Mouse (Mus musculus) urinary bladder, postnatal 36 days (tissue): ENCODE data around the gene Cmklr1.
"Not testable (repeated sequence)": the region's sequence is repeated elsewhere in the genome, so short reads cannot be mapped to it uniquely, and the experiment has no call there.

ENCODE experiments used
- DNase-seq, 2 experiments: peaks; one replicate each; pipeline ENCODE4 v3.0.0; 2022; ENCODE audit warnings: low spot score in 2 of 2, mixed read lengths in 1 of 2

Gene Cmklr1

GRCm38 (mm10) chr5:113590010-113590640 is 60.1 kb downstream of the Cmklr1 start:
- no peak for DNase-seq

GRCm38 (mm10) chr5:113586458-113586849 is 63.8 kb downstream of the Cmklr1 start:
- not testable (repeated sequence) for DNase-seq

DNA sequence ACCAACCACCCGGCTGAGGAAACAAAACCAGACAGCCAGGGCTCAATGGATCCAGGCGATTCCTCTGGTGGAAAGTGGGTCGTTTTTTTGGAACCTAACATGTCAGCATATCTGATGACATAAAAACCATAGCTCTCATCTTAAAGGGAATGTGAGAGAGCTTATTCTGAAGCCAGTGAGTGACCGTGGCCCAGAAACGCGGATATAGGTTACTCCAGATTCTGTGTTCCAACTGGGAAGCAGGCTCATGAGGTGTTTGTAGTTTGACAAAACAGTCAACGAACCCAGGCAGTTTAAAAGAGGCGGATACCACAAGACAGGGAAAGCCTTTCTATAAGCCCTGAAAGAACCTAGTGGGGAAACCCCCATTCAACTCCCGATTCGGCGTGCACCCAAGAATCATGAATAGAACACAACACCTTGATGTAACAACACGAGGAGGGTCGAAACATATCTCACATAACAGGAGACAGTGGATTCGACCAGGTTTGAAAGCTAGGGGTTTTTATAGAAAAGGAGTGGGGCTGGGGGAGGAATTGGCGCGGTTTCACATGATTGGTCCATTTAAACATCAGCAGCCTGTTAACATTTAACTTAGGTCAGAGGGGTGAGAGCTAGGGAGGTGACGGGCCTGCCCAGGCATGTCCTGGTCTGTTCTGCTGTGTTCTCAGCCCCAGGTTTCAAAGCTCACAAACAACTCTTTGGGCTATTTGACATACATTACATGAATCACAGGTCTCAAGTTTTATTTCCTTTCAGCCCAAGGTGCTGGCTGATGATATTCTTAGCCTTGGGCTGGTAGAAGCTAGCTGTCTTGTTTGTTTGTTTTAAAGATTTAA is 64.4 kb downstream of the Cmklr1 start:
- not testable (repeated sequence) for DNase-seq

GRCm38 (mm10) chr5:113584439-113584838 is 65.8 kb downstream of the Cmklr1 start:
- DNase-seq = no peak

DNA sequence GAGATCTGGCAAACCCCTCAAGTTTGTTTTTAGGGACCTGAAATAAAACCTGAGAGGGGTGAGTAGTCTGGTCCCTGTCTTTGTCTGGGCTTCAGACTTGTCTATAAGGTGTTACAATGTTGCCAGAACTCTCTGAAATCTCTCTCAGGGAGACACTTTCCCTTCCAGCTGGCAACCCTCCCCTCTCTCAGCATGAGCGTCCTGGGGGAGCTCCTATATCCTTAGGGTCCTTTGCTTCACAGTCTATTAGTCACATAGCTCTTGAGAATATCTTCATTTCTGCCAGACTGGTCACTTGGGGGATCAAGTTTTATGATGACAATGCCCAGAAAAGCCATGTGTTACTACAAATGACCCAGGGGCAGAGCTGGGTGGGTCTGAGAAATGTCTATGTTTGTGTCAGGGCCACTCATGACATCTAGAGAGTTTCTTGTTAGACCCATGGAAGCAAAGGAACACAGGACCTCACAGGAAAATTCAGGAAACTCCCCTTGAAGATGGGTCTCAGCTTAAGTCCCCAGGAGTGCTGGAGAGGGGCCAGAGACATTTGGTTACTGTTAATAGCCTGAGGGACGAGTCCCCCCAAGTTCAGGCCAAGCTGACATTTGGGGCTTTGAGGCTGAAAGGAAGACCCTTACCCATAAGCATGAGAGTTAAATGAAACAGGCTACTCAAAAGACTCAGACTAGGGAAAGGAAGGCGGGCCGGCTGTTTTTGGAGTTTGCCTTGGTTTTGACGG is 66.6 kb downstream of the Cmklr1 start:
- DNase-seq = no peak

DNA sequence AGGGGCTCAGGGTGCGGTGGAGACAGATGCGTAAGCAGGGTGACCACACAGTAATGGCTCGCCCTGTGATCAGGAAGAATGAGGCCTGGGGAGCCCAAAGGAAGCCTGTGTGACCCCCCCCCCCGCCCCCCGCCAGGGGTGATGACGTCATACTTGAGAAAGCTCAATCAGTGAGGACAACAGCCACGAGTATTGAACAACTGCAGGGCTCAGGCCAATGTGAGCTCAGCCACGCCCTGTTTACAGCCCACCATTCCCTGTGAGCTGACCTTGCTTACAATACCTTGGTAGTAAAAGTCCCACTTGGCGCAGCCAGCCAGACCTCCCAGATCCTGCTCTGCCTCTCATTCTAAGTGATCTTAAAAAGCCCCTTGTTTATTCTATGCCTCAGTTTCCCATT is 69.4 kb downstream of the Cmklr1 start:
- no peak for DNase-seq

DNA sequence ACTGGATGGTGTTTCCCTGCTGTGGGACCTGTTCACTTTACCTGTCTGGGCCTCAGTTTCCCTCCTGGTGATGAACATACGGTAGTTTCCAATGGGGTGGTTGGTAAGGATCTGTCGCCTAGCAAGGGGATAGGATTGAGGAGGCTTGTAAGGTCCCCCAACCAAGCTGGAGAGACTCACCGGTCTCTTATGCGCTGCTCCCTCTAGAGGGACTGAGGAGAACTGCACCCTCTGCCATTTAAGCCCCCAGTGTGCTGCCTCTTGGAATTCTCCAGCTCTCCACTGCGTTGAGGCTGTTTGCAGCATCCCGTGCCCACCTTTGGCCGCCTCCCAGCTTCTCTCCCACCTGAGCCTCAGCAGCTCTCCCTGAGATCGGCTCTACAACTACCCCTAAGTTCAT is 70.0 kb downstream of the Cmklr1 start:
- DNase-seq = no peak

DNA sequence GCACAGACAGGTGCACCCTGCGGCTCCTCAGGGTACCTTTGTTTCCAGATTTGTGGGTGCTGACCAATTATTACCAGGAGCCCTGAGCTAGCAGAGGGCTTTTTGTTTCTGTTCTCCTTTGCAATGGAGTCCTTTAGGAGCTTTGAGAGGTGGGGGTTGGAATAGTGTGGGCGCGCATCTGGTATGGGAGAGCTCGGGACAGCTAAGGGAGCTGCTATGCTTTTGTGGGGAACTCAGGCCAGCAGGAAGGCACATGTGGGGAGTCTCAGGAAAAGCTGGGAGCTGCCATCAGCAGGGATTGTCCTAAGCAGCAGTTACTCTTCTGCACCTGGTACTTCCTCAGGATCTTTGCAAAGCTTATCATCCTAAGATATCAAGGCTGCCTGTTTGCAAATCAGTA is 71.1 kb downstream of the Cmklr1 start:
- DNase-seq = no peak

DNA sequence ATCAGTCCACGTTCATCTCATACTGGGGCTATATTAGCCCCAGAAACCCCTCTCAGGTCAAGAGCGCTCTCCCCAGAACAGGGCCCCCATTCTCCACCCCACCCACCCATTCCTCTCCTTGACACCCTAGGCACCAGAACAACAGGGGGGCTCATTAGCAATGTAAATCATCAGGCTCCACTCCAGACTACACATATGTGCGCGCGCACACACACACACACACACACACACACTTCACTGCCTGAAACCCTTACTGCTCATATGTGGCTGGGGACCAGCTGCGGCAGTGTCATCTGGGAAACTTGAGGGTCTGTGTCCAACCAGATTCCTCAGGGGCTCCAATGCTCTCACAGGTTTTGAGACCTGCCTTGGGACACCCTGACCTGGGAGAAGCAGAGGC is 71.8 kb downstream of the Cmklr1 start:
- DNase-seq = no peak

GRCm38 (mm10) chr5:113577555-113577954 is 72.7 kb downstream of the Cmklr1 start:
- no peak for DNase-seq

DNA sequence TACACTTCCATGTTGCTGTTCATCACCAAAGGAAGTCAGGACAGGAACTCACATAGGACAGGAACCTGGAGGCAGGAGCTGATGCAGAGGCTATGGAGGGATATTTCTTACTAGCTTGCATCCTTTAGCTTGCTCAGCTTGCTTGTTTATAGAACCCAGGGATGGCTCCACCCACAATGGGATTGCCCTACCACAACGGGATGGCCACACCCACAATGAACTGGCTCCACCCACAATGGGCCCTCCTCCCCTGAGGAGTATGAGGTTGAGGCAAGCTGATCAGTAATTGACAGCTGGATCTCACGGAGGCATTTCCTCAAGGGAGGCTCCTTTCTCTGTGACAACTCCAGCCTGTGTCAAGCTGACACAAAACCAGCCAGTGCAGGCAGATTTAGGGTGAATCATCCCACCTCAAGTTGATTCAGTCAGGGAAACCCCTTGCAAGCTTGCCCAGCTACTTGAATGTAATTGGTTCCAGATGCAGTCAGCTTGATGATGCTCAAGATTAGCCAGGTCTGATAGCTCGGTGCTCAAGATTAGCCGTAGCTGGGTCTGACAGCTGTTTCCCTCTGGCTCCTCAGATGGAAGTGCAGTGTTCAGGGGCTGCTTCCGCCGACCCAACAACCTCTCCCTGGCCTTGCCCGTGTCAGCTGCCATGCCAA is 80.0 kb downstream of the Cmklr1 start:
- DNase-seq = no peak

DNA sequence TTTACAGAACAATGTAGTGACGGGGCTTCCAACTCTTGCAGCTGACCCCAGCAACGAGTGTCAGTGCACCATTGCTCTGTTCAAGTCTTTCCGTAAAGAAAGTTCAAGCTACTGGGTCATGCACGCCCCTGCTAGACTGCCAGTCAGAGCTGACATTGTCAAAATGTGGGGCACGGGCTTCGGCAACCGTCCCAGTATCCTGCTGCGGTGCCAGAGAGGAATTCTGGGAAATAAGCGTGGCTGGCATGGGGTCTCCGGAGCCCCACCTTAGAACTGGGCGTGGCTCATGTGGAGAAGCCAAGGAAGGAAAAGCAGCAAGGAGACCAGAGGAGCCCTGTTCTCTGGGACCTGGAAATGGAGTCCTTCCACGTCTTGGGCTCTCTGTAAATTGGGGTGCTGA is 84.4 kb downstream of the Cmklr1 start:
- DNase-seq = no peak

GRCm38 (mm10) chr5:113565101-113565854 is 84.9 kb downstream of the Cmklr1 start:
- DNase-seq = no peak

- DNase-seq = no peak
Observed at GRCm38 (mm10) chr5:113564463-113564862, 85.8 kb downstream of the Cmklr1 start.
